Mouse (Mus musculus): ENCODE measurements around the gene Bloc1s3.
A peak's percentile ranks its signal among the peaks of the same experiment; 100 is the strongest.

Bloc1s3 gene

DNA sequence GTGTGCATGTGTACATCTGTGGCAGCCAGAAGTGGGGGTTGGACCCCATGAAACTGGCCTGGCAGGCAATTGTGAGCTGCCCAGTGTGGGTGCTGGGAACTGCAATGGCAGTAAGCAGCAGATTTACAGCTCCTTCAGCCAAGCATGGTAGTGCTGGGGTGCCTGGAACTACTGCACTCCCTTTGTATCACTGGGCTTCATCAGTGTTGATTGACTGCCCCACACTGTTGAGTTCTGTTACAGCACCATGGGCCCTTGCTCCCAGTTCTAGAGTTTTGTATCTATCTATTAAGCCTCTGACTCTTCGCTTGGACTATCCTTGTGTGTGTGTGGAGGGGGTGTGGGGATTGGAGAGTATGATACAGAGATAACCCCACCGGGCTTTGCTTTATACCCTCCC, 31.1 kb downstream of the Bloc1s3 start:
- DNase-seq, result no peak

DNA sequence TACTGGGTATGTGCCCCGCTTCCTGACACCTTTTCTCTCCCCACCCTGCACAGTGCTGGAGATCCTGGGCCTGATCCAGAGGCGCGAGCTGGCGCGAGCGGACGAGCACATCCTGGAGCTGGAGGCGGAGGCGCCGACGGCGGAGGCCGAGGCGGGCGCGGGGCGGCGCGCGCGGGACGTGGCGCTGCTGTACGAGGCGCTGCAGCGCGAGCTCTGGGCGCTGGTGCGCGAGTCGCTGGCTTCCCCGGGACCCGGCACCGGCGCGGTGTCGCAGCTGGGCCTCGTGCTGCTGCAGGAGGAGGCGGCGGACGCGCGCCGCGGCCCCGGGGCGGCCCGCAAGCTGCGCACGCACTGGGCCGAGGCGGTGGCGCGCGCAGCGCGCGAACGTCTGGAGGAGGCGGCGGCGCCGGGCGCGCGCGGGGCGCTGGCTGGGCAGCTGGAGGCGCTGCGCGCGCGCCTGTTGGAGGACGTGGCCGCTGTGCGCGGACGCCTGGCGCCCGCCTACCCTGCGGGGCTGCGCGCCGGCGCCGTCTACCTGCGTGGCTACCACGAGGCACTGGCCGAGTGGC, 34.2 kb downstream of the Bloc1s3 start:
- peak; percentile 65 for DNase-seq

DNA sequence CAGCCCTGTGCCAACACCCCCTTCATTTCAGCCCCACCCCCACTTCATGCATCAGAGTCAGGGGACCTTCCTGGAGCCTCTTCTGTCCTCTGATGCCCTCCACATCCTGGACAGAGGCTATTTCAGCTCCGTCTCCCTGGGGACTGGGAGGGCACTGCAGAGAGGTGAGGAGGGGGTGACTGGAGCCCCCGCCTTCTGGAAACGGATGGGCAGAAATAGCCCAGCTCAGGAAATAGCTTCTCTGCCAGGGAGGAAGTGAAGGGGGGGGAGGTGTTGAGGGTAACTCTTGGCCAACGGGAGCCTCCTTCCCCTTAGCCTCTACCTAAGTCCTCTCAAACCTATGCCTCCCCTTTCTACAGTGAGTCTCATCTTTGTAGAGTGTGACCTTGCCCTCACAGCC, 35.8 kb downstream of the Bloc1s3 start:
- peak; percentile 58 for DNase-seq

DNA sequence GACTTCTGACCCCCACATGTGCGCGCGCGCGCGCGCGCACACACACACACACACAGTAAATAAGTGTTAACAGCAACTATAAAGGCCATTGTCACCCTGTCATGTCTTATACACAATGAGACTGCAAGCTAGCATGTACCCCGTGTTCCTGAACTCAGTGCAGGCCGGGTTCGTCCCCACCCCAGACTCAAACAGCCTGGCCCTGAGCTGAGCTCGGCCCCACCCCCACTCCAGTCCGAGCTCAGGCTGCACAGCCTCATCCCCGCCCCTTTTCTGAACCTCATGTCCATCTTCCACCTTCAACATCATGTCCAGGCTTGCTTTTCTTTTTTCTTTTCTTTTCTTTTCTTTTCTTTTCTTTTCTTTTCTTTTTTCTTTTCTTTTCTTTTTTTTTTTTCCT, 37.9 kb downstream of the Bloc1s3 start:
- no peak for DNase-seq

DNA sequence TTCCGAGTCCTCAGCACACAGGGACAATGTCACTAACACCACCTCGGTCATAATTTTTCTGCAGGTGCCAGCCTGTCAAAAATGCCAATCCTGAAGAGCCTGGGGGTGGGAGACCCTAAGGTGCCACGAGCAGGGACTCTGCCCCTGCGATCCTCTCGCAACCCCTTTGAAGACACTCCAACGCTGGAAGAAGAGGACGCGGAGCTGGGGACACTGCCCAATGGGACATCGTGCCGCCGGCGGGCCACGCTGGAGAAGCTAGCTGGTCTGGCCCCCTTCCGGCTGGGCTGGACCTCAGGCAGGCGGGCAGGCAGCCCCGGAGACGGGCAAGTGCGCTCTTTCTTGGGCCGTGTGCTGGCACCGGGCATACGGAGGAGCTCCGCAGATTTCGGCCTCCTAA, 38.8 kb downstream of the Bloc1s3 start:
- no peak for DNase-seq

DNA sequence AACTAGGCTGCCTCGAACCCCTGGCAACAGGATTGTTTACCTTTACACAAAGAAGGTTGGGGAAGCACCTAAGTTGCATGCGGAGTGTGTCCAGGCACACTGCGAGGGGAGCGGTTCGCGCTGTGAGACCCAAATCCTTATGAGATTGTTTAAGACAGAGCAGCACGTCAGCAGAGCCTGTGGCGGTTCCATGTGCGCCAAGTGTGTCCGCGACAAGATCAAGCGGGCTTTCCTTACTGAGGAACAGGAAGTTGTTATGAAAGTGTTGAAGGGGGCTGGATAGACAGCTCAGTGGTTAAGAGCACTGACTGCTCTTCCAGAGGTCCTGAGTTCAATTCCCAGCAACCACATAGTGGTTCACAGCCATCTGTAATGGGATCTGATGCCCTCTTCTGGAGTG, 39.9 kb downstream of the Bloc1s3 start:
- DNase-seq, result no peak

DNA sequence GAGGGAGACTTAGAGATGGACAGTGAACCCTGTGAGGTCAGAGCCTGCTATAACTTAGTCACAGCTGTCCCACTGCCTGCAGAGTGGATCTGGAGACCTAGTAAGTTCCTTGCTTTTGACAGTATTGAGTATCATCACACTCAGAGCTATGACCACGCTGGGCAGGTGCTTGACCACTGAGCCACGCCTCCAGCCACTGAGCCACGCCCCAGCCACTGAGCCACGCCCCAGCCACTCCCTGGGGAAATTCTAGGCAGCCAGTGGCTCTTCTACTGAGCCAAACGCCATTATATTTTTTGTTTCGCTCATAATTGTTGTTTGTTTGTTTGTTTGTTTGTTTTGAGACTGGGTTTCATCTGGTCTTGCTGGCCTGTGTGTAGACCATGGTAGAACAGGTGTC, 40.5 kb downstream of the Bloc1s3 start:
- peak; percentile 58 for DNase-seq

DNA sequence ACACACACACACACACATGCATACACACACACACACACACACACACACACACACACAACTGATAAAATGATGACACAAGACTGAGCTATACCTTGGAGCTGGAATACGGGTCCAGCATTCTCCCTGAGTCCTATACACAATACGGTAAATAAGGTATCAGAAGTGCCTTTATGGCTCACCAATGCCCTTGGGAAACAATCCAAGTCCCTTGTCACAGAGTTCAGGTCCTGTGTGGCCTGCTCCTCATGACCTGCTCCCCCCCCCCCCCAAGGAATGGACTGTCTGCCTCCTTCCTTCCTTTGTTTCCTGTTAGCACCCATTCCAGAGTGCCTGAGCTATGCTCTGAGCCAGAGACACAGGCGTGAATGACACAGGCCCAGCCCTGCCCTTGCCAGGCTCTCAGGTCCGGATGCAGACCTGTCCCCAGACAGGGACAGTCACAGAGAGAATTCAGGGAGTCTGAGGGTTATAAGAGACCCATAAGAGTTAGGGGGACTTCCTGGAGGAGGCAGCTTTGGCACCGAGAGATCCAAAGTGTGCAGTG, 41.5 kb downstream of the Bloc1s3 start:
- DNase-seq, result no peak

DNA sequence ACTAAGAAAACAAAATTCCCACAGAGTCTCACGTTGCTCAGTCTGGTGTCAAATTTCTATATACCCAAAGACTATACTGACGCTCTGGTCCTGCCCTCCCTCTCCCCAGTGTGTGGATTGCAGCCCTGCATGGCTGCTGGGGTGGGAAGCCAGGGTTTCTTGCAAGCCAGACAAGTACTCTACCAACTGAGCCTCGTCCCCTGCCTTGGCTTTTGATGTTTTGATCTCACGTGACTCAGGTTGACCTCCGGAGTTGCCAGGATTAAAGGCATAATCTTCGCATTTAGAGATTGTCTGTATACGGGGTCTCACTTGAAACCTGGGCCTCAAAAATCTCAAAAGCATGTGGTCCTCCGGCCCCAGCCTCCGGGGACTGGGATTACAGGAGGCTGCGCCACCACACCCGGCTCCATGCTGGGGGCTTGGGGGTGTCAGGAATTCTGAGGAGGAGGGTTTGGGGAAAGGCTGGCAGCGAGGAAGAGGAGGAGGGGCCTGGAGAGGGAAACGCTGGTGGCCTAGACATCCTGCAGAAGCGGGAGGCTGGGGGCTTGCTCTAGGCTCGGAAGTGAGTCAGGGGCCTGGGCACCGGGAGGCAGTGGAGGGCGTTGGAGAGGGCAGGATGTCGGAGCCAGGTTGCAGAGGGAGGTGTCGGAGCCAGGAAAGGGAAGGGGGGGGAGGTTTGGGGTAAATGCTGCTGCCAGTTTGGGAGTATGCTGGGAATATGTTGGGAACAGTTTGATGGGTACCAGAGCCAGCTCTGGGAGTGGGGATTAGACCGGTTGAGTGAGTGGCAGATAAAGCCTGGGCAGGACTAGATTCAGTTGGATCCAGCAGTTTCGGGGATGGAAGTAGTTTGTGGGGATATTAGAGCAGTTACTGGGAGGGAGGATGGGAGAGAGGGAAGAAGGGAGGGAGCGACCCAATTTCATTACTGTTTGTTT, 43.5 kb downstream of the Bloc1s3 start:
- DNase-seq, result no peak

DNA sequence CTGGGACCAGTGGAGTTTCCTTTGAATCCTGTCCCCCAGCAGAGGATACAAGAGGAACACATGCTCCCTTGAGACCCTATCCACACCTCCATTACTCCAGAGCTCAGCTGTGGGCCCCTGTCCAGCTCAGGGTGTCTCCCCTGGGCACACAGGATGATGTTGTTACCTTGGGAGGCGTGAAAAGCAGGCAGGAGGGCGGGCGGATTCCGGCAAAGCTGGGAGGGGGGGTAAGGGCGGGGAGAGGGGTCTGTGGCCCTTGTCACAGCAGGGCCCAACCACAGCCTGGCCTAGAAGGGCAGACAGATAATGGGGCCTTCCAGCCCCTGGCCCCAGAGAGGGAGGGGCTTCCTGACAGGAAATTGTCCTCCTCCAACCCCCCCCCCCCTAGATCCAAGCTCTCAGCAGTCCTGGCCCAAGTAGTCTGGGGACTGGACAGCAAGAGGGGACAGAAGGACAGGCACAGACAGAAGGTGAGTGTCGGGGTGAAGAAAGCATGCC, 45.2 kb downstream of the Bloc1s3 start, which contains the start of gene Exoc3l2:
Gene Exoc3l2 (plus strand): TSS at position 448 of the 498 bp plus-strand sequence.
- DNase-seq, result peak; percentile 49

DNA sequence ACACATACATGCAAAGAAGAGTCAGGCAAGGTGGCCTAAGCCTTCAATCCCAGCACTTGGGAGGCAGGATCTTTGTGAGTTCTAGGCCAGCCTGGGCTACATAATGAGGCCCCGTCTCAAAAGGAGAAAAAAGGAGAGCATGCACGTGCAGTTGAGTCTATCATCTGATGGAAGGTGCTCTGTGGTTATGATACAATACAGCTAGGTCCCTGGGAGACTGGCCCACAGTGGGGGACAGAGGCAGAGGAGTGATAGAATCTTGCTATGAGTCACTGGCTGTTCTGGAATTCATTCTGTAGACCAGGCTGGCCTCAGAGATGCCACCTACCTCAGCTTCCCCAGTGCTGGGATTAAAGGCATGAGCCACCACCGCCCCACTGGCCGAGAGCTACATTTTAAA, 45.7 kb downstream of the Bloc1s3 start:
- DNase-seq, result no peak

DNA sequence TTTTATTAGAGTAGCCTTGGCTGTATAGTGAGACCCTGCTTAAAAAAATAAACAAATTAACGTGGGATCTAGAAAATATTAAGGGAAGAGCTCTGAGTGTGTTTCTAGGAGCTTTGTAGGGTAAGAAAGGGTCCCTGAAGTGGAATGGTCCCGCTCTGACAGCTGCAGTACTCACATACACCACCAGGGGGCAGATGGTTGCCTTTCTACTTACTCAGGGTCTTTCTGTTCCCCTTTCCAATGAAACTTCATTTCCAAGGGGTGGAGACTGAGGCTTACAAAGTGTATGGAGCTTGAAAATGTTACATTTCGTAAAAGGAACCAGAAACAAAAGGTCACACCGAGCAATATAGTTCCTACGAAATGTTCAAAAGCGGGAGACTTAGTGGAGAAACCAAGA, 46.7 kb downstream of the Bloc1s3 start:
- DNase-seq, result peak; percentile 85

DNA sequence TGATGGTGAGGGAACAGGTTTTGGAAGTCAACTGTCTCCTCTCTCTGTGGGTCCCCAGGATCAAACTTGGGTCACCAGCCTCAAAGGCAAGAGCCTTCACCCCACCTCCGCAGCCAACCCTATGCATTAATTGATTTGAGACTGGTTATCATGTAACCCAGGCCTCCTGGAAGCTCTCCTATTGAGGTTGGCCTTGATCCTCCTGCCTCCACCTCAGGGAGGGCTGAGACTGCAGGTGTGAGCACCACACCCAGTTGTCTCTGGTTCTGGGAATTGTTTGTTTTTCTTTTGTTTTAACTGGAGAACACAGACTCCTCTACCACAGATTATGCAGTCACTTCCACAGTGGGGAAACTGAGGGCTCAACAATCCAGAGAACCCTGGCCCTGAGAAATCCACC, 47.7 kb downstream of the Bloc1s3 start:
- no peak for DNase-seq

DNA sequence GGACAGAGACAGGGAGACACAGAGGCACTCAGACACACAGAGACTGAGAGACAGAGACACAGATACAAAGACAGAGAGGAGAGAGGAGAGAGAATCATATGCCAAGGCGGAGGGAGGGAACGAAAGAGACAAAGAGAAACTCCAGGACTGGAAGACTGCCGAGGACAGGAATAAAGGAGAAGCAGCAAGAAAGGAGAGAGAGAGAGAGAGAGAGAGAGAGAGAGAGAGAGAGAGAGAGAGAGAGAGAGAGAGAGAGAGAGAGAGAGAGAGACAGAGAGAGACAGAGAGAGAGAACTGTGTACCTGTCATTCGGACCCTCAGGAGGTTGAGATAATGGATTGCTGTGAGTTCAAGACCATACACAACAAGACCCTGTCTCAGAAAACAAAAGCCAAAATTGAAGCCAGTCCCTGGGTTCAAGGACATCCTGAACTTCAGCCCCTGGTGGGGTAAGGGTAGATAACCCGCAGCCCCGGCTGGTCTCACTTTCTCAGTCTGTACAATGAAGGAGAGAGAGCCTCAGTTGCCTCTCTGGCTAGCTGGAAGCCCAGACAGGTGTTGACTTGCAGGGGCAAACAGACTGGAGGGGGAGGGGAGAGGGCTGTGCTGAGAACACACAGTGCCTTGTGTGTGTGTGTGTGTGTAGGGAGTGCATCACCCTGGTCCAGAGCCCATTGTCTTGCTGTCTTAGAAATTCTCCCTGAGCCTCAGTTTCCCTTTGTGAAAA, 48.9 kb downstream of the Bloc1s3 start:
- DNase-seq, result no peak

DNA sequence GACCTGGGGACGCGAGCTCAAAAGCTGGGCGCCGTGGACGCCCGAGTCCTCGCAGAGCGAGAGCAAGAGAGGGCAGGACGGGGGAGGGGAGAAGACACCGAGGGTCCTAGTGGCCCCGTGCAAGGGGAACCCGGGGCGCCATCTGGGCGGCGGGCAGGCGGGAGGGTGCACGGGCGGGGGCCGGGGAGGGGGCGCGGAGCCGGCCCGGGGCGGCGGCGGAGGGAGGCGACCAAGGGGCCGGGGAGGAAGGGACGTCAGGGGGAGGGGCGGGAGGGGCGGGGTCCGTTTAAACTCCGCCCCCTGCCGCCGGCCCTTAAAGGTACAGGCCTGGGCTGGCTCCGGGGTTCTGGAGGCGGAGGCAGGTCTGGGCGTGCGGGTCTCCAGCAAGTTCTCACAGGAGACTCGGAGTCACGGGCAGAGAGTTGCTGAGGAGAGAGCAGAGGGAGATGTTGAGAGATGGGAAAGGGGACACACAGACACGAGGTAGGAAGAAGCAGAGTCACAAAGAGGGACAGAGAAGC, 49.5 kb downstream of the Bloc1s3 start, which contains the start of gene Mark4:
Gene Mark4 (minus strand): TSS at position 231 of the 521 bp plus-strand sequence.
- peak; percentile 85 for DNase-seq

DNA sequence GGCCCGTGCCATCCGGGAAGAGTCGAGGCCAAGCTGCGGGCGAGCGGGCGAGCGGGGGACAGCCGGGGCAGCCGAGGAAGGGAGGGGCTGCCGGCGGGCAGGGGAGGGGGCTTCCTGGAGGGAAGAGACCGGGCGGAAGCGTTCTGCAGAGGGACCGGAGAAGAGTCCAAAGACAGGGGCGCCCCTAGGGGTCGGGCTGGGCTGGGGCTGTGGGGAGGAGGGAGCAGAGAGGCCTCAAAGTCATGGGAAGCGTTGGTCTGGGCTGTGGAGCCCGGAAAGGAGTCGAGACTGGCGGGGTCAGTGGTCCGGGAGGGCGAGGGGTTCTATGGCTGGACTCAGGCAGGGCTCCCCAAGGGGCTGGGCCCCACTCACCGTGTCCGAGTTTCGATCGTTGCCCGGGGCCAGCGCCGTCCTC, 50.1 kb downstream of the Bloc1s3 start:
- DNase-seq, result peak; percentile 56

DNA sequence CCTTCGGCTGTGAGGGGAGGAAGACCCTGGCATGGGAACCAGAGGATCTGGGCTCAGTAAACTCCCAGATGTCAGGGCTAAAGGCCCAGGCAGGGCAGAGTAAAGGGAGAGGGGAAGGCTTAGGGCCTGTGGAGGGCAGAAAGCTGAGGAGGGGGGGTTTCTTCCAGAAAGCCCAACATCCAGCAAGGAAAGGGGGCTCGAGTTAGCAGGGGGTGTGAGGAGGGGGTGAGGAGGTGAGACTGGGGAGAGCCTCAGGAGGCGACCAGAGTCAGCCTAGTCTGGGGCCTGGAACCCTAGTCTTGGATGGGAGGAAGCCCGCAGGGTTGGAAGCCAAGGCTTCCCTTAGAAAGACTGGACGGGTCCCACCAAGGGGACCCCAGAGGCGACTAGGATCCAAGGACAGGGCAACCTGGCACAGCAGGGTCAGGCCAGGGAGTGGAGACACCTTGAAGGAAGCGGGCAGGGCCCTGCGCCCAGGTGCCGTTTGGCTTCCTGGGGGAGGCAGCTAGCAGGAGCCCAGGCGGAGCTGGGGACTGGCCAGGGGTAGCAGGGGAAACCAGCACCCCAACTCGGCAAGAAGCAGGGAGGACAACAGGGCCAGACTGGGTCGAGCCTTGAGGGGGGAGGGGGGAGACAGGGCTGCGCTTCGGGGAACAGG, 50.6 kb downstream of the Bloc1s3 start:
- DNase-seq, result no peak

DNA sequence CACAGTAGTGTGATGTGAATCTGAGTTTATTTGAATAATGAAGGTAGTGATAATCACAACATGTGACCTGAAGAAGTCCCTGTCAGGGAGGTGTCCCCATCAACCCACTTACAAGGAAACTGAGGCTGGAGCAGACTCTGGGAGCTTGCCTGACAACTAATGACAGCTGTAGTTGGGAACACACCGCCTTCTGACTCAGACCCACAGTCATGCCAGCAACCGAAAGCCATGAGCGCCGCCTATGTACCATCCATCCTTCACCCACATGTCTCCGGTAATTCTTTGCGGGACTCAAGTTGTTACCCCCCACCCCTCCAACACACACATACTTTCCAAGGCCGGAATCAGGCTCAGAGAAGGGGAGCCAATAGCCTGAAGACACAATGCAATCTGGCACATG, 51.5 kb downstream of the Bloc1s3 start:
- no peak for DNase-seq

DNA sequence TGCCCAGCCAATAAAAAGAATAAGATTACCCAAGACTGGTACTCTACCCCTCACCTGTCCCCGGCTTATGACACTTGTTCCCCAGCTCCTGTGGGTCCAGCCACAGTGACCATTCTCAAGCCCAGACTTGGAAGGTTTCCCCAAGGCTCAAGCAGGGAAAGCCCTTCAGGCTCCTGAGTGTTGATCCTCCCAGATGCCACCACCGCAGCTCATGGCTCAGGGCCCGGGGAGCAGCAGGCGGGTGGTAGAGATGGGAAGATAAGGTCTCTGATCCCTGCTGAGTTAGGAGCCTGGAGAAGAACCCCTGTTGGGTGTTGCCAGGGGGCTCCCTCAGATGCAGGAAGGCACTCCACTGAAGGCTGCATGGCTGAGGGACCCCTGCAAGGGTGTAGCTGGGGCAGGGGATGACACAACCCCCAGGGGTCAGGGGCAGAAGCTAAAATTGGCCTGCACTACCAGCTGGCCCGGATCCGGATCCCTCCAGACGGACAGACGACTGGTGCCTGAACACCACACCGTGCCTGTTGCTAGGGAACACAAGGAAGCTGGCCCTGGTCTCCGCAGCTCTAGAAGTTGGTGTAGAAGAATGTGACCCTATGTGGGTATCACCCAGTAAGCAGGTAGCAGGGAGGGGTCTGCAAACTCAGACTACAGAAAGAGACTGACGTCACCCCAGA, 52.2 kb downstream of the Bloc1s3 start:
- DNase-seq, result no peak

DNA sequence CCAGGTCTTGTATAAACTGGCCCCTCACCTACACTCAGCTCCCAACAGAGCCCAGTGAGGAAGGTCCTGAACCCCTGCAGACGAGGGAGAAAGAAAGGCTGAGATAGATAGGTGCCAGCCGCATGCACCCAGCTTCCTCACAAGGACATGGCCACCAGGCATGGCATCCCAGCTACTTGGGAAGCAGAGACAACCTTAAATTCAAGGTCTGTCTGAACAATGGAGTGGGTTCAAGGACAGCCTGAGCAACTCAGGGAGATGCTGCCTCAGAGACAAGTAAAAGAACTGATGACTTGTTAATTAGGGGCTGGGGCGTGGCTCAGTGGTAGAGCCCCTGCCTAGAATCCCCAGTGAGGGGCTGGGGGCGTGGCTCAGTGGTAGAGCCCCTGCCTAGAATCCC, 53.0 kb downstream of the Bloc1s3 start:
- no peak for DNase-seq

All from kidney, adult 18-20 months (tissue).